Mouse (Mus musculus) testis, adult 2 months (tissue): ENCODE results near the gene Abcg5. TPM values are rescaled to one million over a fixed set of nuclear protein-coding genes. Genes with fewer than 3 reads are reported as not detected.

Experiments
- H3K27ac ChIP-seq: fragments of 200-500 bp; 2 replicates; pipeline ENCODE4 v1.5.1; 2012; ENCODE audit warnings: low read depth, low read length; ENCODE audit not compliant: control insufficient read depth, insufficient read depth
- H3K27me3 ChIP-seq: fragments of 200-500 bp; 2 replicates; pipeline ENCODE4 v1.6.1; 2012; ENCODE audit warnings: mild to moderate bottlenecking, low read length, moderate library complexity; ENCODE audit not compliant: control insufficient read depth, insufficient read depth
- H3K36me3 ChIP-seq: fragments of 200-500 bp; 2 replicates; pipeline ENCODE4 v1.6.1; 2012; ENCODE audit warnings: mild to moderate bottlenecking, low read length; ENCODE audit not compliant: control insufficient read depth, insufficient read depth
- H3K4me1 ChIP-seq: fragments of 200-500 bp; 2 replicates; pipeline ENCODE4 v1.6.1; 2012; ENCODE audit warnings: low read length; ENCODE audit not compliant: control insufficient read depth, insufficient read depth
- H3K4me3 ChIP-seq: fragments of 200-500 bp; 2 replicates; pipeline ENCODE4 v1.5.1; 2012; ENCODE audit warnings: low read depth, mild to moderate bottlenecking, low read length, moderate library complexity, mixed read lengths; ENCODE audit not compliant: control insufficient read depth
- CTCF ChIP-seq: fragments of 200-500 bp; IDR thresholded peaks from 2 replicates; pipeline ENCODE4 v1.5.1; 2012; ENCODE audit warnings: low read depth, mild to moderate bottlenecking, inconsistent platforms, low read length, moderate library complexity; ENCODE audit not compliant: control insufficient read depth, insufficient read depth, insufficient replicate concordance
- POLR2A ChIP-seq: fragments of 200-500 bp; IDR thresholded peaks from 2 replicates; pipeline ENCODE4 v1.6.1; 2012; ENCODE audit warnings: low read depth, mild to moderate bottlenecking, inconsistent platforms, low read length, moderate library complexity; ENCODE audit not compliant: control insufficient read depth
- polyA plus RNA-seq: library from polyadenylated mRNA; depleted of rRNA; stranded (reverse); fragments of >200 nt; gene quantifications from 2 replicates; pipeline ENCODE4 v1.2.3, GENCODE M21; 2012

Abcg5 gene
- polyA plus RNA-seq, 1 experiment, result 0.40 TPM

DNA sequence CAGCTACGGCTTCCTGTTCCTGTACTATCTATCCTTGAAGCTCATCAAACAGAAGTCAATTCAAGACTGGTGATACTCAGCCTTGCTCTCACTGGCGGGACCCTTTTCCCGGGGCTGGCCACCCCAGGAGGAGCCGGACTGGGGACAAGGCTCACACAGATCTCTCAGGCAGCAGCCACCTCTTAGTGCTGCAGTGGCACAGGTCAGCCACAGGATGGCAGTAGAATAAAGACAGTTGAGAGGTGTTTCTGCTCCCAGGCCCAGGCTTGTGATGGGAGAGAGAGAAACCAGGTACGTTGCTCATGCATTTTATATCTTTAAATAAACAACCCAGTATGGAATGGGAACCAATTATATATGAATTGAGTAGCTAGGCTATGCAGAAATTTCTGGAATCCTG lies 15.9 kb upstream of the Abcg5 start:
- Histone ChIP-seq H3K4me1 (peaks cover 4% of the 10 kb centered on the region; the same call in 1 of the 2 replicates), H3K27ac (no peak overlapping the region), H3K4me3 (no peak overlapping the region), H3K27me3 (no peaks in the 10 kb centered on the region), H3K36me3 (no peaks in the 10 kb centered on the region)
- TF ChIP-seq CTCF, result peak; percentile 79; the same call in 1 of the 2 replicates
- TF ChIP-seq POLR2A, result no peak

DNA sequence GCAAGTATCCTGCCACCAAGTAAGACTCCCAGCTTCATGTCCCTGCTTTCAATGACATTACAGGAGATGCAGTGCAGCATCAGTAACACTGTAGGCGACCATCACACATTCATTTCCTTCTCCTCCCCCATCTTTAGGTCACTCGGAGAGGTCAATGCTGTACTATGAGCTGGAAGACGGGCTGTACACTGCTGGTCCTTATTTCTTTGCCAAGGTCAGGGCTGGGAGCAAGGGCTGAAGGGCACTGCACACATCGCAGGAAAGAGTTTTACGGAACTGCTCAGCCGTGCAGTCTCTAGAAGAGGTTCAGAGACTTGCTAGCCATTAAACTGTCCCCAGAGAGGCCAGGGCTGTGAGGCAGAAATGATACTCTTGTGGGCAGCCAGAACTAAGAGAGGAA lies 13.7 kb upstream of the Abcg5 start:
- Histone ChIP-seq H3K36me3 (no peaks in the 10 kb centered on the region), H3K4me1 (peaks cover 3% of the 10 kb centered on the region; the same call in 1 of the 2 replicates), H3K27ac (no peak overlapping the region), H3K27me3 (no peaks in the 10 kb centered on the region), H3K4me3 (no peak overlapping the region)
- TF ChIP-seq CTCF (no peak), POLR2A (no peak)

DNA sequence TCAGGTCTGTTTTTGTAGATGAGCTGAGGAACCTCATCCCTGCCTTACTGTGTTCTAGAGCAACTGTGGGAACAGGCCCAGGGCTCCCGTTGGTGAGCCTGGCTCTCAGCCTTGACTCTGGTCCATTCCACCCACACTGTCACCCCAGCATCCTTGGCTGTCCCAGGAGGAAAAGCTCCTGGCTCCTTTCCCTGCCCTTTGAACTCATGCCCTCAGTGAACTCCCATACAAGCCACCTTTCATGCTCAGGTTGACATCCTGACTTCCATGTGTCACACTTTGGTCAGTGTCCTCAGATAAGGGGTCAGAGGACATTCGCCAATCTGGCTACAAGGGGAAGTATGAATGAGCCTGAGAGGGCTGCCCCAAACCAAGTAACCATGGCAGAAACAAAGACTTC lies 10.9 kb upstream of the Abcg5 start:
- Histone ChIP-seq H3K4me3 (no peak overlapping the region), H3K27me3 (no peaks in the 10 kb centered on the region), H3K27ac (no peak overlapping the region), H3K4me1 (peaks cover 3% of the 10 kb centered on the region; the same call in 1 of the 2 replicates), H3K36me3 (no peaks in the 10 kb centered on the region)
- TF ChIP-seq CTCF (no peak), POLR2A (no peak)

DNA sequence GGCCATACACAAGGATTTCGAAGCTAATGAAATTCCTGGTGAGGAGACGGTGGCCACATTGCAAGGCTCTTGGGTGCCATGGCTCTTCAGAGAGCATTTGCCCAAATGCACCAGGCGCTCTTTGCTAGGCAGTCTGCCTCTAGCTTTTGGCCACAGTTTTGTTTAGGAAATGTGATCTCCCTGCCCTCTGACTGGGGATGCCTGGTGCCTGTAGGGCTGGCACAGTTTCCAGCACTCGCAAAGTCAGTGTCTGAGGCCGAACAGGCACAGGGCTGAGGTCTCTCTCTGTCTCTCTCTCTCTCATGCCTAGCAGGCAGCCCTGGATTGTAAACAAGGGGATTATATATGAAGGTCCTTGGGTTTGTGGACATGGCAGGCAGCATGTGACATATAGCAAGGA lies 7.3 kb upstream of the Abcg5 start:
- H3K27me3 ChIP-seq, result no peaks in the 10 kb centered on the region
- H3K27ac ChIP-seq, result no peak overlapping the region
- H3K4me1 ChIP-seq, result peaks cover 3% of the 10 kb centered on the region; the same call in 1 of the 2 replicates
- H3K4me3 ChIP-seq, result no peak overlapping the region
- H3K36me3 ChIP-seq, result no peaks in the 10 kb centered on the region
- TF ChIP-seq CTCF, result no peak

DNA sequence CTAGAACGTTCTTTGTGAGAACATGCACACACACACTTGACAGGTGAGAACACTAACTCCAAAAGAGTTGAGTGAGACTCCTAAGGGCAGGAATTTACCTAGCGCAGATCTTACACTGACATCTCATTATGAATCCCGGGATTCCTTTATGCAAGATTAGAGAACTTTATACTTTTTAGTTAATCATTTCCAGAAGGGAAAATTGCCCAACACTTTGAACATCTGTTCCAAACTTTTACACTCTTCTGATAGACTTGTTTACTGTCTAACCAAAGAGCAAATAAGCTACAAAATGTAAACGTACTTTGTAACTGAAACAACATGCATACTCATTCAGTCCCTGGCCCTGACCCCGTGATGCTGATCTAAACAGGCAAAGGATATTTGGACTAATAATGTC lies 6.5 kb upstream of the Abcg5 start:
- Histone ChIP-seq H3K27me3 (no peaks in the 10 kb centered on the region), H3K4me1 (peaks cover 3% of the 10 kb centered on the region; the same call in 1 of the 2 replicates), H3K27ac (no peak overlapping the region), H3K4me3 (no peak overlapping the region), H3K36me3 (no peaks in the 10 kb centered on the region)
- TF ChIP-seq POLR2A (no peak), CTCF (no peak)

DNA sequence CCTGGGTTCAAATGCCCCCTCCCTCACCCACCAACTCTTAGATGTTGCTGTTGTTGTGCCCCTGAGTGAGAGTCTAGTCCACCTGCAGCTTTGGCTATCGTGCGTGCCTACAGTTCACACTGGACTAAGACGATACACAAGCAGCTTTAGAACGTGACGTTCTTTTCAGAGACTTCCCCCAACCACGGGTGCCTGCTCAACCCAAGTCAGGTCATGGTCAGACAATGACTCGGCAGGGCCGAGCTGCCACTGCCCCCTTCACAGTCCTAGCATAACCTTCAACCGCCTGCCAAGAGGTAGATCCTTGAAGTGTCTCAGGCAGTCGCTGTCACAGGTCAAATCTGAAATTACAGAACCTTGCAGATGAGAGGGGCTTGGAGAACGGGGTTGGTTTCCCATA lies 6.0 kb upstream of the Abcg5 start:
- no peak overlapping the region for H3K27ac ChIP-seq
- no peaks in the 10 kb centered on the region for H3K36me3 ChIP-seq
- H3K27me3 ChIP-seq, result no peaks in the 10 kb centered on the region
- peaks cover 3% of the 10 kb centered on the region; the same call in 1 of the 2 replicates for H3K4me1 ChIP-seq
- TF ChIP-seq CTCF (no peak), POLR2A (no peak)
- no peak overlapping the region for H3K4me3 ChIP-seq

DNA sequence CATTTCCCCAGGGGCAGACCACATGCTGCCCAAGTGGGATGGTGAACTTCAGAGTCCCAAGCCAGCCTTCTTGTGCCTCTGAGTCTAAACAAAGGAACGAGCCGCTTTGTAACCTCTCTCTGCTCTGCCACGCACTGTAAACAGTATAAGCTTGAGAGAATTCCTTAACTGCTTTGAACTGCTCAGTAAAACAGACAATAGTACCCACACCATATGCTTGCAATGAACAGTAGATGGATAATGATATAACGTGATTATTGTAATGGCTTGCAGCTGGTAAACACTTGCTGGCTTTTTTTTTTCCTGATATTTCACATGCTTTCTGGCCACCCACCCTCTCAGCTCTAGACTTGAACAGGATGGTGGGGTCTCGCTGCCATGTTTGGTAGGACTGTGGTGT lies 5.2 kb upstream of the Abcg5 start:
- no peak overlapping the region for H3K27ac ChIP-seq

DNA sequence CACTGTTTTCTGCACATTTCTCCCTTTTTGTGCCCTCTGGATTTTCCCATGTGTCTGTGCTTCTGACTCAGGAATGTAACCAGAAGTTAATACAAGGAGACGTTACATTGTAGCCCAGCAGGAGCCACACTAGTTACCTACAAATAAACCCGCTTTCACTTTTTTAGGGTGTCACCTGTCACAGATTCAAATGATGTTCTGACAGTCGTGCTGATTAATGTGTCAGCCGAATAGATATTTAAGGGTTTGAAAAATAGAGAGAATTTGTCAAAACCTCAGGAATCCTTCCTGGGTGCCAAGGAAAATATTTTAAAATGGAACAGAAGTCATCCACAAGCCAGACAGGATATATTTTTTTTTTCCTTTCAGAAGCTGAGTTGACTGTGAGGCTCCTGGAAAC lies 2.5 kb upstream of the Abcg5 start:
- Histone ChIP-seq H3K4me1 (no peaks in the 10 kb centered on the region), H3K27ac (no peak overlapping the region), H3K36me3 (no peaks in the 10 kb centered on the region), H3K4me3 (no peak overlapping the region), H3K27me3 (no peaks in the 10 kb centered on the region)
- TF ChIP-seq POLR2A (no peak), CTCF (no peak)

More for the DNA sequence above, 5.2 kb upstream of the Abcg5 start:
- Histone ChIP-seq H3K4me3 (no peak overlapping the region), H3K36me3 (no peaks in the 10 kb centered on the region), H3K27me3 (no peaks in the 10 kb centered on the region), H3K4me1 (peaks cover 3% of the 10 kb centered on the region; the same call in 1 of the 2 replicates)
- TF ChIP-seq CTCF, result no peak
- TF ChIP-seq POLR2A, result no peak
